Mouse (Mus musculus) MEL (cell line): ENCODE measurements at regions not wholly inside any gene's neighbourhood (a gene's known extent, or its start where the extent isn't known, plus 50 kb on each side); places are given as distances from the start of the nearest gene placed in this dataset.
A peak's percentile ranks its signal among the peaks of the same experiment; 100 is the strongest.

Experiments used
- DNase-seq: peaks from one replicate; pipeline ENCODE4 v3.0.0; 2011; ENCODE audit warnings: low read depth, low spot score
- H3K27ac ChIP-seq: 2 replicates; pipeline ENCODE4 v1.5.1; 2012; ENCODE audit warnings: low read depth, mild to moderate bottlenecking, control low read depth, low read length, moderate library complexity; ENCODE audit not compliant: control insufficient read depth
- H3K27me3 ChIP-seq, 2 experiments: fragments of 150-350 bp in 1 of 2; sonication (generic) in 1 of 2; 2 replicates each; pipeline ENCODE4 v1.6.1; 2012; ENCODE audit warnings: low read length in 2 of 2, mild to moderate bottlenecking in 2 of 2, improper control_type of control experiment in 1 of 2, moderate library complexity in 1 of 2; ENCODE audit not compliant: insufficient read depth in 2 of 2, control insufficient read depth in 1 of 2
- H3K36me3 ChIP-seq, 2 experiments: 2 replicates each; pipeline ENCODE4 v1.6.1; 2012 to 2014; ENCODE audit warnings: low read length in 2 of 2, improper control_type of control experiment in 1 of 2, inconsistent platforms in 1 of 2, mild to moderate bottlenecking in 1 of 2; ENCODE audit not compliant: insufficient read depth in 2 of 2, control insufficient read depth in 1 of 2
- H3K4me1 ChIP-seq, 2 experiments: fragments of 150-350 bp in 1 of 2; sonication (generic) in 1 of 2; 2 replicates each; pipeline ENCODE4 v1.6.1; 2012; ENCODE audit warnings: low read length in 2 of 2, improper control_type of control experiment in 1 of 2, mild to moderate bottlenecking in 1 of 2; ENCODE audit not compliant: insufficient read depth in 2 of 2, control insufficient read depth in 1 of 2
- H3K4me3 ChIP-seq, 2 experiments: fragments of 150-350 bp in 1 of 2; sonication (generic) in 1 of 2; 2 replicates each; pipeline ENCODE4 v1.5.1; 2012; ENCODE audit warnings: low read depth in 2 of 2, low read length in 2 of 2, mild to moderate bottlenecking in 2 of 2, moderate library complexity in 2 of 2, control low read depth in 1 of 2, improper control_type of control experiment in 1 of 2; ENCODE audit not compliant: control insufficient read depth in 1 of 2, insufficient read depth in 1 of 2
- H3K79me2 ChIP-seq: 2 replicates; pipeline ENCODE4 v1.6.1; 2012; ENCODE audit warnings: mild to moderate bottlenecking, low read length, moderate library complexity; ENCODE audit not compliant: control insufficient read depth, poor library complexity, insufficient read depth
- H3K9ac ChIP-seq: 2 replicates; pipeline ENCODE4 v1.6.1; 2012; ENCODE audit warnings: low read depth, mild to moderate bottlenecking, control low read depth, low read length, moderate library complexity; ENCODE audit not compliant: control insufficient read depth, poor library complexity, severe bottlenecking
- H3K9me3 ChIP-seq: fragments of 150-350 bp; sonication (generic); replicated peaks from 2 replicates; pipeline ENCODE4 v1.6.1; 2012; ENCODE audit warnings: mild to moderate bottlenecking, low read length, improper control_type of control experiment, moderate library complexity; ENCODE audit not compliant: insufficient read depth
- EP300 ChIP-seq, 2 experiments: IDR thresholded peaks; 2 replicates each; pipeline ENCODE4 v1.6.1; 2011; ENCODE audit warnings: improper control_type of control experiment in 2 of 2, low read length in 2 of 2, low read depth in 1 of 2, mild to moderate bottlenecking in 1 of 2
- GABPA ChIP-seq: IDR thresholded peaks from 2 replicates; pipeline ENCODE4 v1.6.1; 2012; ENCODE audit warnings: low read depth, mild to moderate bottlenecking, inconsistent platforms, low read length, improper control_type of control experiment, moderate library complexity
- TCF12 ChIP-seq: IDR thresholded peaks from 2 replicates; pipeline ENCODE4 v1.6.1; 2014; ENCODE audit warnings: low read depth, mild to moderate bottlenecking, inconsistent platforms, low read length, improper control_type of control experiment, moderate library complexity

DNA sequence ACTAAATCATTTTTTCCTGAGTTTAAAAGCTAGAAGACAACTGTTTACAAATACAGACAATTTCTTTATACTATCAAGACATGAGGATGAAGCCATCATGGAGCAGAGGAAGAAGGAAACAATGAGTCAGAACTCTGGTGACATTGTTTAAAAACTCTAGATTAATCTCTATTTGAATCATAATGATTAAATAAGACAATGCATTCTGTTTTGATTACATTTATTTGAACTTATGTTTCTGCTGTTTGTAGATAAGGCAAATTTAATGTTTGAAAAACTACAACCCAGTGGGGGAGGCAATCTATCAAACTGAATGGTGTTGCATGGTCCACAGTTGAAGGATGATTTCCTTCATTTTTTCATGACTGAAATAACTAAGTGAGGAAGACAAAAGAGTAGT, 1757.3 kb downstream of the Diaph2 start:
- no peak overlapping the region for H3K4me3 ChIP-seq
- H3K4me1 ChIP-seq, result peaks cover 4 to 12% of the 10 kb centered on the region in 2 experiments; a peak in 3 of 4 replicates
- H3K9me3 ChIP-seq, result no peaks in the 10 kb centered on the region
- H3K79me2 ChIP-seq, result no peaks in the 10 kb centered on the region
- no peak overlapping the region for H3K9ac ChIP-seq
- no peaks in the 10 kb centered on the region for H3K27me3 ChIP-seq
- DNase-seq, result peak; percentile 35
- H3K27ac ChIP-seq, result no peak overlapping the region
- TF ChIP-seq TCF12, result peak; percentile 42; the same call in 1 of the 2 replicates
- TF ChIP-seq GABPA, result no peak
- peak; percentile 53 to 60; a peak in 2 of 4 replicates for TF ChIP-seq EP300 (IDR thresholded peaks at IDR 0.05; ENCODE audit: low read depth in 1 of 2, low read length in 2 of 2)
- H3K36me3 ChIP-seq, result peaks cover 0 to 18% of the 10 kb centered on the region in 2 experiments; a peak in 2 of 4 replicates
